Mouse (Mus musculus): Measurements from ENCODE around the gene Proca1.
A peak's percentile ranks its signal among the peaks of the same experiment; 100 is the strongest.

The Proca1 gene

GRCm38 (mm10) chr11:78231518-78231917, 38.3 kb downstream of the Proca1 start:
- DNase-seq: no peak

GRCm38 (mm10) chr11:78240193-78240857, 47.1 kb downstream of the Proca1 start:
- no peak for DNase-seq

- DNase-seq: no peak
Observed at GRCm38 (mm10) chr11:78245261-78245626, 52.1 kb downstream of the Proca1 start.

- peak; percentile 80 to 84 for DNase-seq
Observed at GRCm38 (mm10) chr11:78245627-78246317, 52.6 kb downstream of the Proca1 start, which contains the start of the genes Sdf2 and Supt6. Gene Sdf2, plus strand, starts transcription at chr11:78245746. Gene Supt6, minus strand, starts transcription at chr11:78245987.

GRCm38 (mm10) chr11:78246318-78247011, 53.3 kb downstream of the Proca1 start:
- DNase-seq: no peak

- no peak for DNase-seq
Observed at GRCm38 (mm10) chr11:78247012-78247348, 53.8 kb downstream of the Proca1 start.

GRCm38 (mm10) chr11:78247727-78248140, 54.5 kb downstream of the Proca1 start:
- no peak for DNase-seq
